Mouse (Mus musculus) right cerebral cortex, postnatal 36 days (tissue): ENCODE results near the gene Klk9.
A peak's percentile ranks its signal among the peaks of the same experiment; 100 is the strongest.

ENCODE experiments used
- DNase-seq, 2 experiments: peaks; one replicate each; pipeline ENCODE4 v3.0.0; 2022; ENCODE audit warnings: low spot score in 2 of 2, mixed read lengths in 1 of 2

Klk9 gene

DNA sequence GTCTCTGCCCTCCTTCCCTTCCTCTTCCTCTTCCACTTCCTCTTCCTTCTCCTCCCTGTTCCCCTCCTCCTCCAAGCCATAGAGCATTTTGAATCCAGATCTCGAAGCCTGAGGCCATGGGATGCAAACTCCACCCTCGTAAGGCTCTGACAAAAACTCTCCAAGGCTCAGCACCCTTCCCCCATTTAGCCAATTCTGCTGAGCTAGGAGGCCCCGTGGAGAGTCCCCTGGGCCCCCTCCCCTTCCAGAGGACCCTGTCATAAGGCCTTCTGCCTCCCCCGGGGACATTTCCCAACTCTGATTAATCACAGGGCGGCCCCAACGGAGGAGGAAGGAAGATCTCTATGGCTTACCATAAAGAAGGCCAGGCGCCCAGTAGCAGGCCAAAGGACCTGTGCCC, at the start of gene Klk9:
Klk9 (plus strand) TSS at position 301 of the 400 bp plus-strand sequence.
- no peak for DNase-seq

DNA sequence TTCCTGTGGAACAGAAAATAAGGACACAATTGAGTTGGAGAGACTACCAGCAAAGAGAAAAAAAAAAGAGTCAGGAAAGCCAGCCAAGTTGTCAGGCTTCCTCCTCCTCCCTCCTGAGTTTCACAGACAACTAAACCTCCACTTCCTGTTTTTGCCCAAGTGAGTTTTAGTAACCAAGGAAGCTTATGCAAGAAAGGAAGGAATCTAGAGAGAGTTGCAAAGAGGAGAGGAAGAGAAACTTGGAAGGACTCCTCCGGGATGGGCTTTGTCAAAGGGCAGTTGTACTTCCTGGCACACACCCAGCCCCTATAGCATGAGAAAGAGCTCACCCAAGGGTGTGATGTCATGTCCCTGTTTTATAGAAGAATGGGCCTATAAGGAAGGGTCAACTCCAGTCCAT, 43.9 kb upstream of the Klk9 start:
- DNase-seq: peak in 1 of 2 experiments; percentile 12

DNA sequence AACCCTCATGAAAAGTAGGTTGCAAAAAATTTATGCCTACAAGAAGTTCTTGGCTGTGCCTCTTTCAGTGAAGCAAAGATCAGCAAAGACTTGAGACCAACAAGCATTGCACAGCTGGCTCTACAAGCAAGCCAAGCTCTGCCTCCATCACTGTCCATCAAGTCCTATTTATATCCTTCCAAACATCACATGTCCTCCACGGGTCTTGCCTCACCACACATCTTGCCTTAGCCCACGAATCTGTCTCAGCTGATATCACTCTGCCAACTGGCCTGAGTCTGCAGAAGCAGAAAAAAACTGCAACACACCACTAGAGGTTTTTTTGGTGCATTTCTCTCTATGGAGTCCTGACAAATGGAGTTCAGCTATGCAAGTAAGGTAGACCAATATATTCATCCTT, 38.9 kb upstream of the Klk9 start:
- no peak for DNase-seq

DNA sequence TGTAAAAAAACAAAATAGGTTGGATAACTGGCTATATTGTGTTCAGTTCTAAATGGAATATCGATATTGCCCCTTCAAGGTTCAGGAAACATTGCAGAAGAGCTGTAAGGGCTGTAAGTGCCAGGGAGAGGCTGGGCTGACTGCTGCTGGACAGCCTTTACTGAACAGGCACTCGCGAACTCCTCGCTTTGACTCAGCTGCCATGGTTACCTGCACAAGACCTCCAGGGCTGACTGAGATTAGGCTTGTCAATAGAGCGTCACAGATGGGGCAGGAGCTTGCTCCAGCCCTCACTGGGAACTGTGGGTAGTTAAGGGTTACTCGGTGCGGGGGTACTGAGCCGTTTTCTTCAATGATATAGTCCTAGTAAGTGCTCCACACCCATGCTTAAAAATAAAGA, 25.2 kb upstream of the Klk9 start:
- no peak for DNase-seq

DNA sequence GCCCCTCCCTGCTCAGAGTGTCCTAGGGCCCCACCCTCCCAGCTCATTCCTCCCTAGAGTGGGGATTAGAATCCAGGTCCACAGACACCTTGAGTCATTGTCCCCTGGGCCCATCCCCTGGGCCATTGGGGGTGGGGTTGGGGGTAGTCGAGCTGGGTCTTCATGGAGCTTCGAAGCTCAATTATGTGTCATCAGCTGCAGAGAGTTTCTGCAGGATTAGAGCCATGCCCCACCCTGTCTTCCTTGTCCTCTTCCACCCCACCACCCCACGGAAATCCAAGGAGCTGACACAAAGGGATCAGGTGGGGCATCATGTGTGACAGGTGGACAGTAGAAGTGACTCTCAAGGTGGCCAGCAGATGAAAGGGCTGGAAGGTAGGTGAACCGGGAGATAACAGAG, 23.1 kb upstream of the Klk9 start, which contains the start of gene Klk12:
Klk12 (plus strand) TSS at position 301 of the 400 bp plus-strand sequence.
- no peak for DNase-seq

DNA sequence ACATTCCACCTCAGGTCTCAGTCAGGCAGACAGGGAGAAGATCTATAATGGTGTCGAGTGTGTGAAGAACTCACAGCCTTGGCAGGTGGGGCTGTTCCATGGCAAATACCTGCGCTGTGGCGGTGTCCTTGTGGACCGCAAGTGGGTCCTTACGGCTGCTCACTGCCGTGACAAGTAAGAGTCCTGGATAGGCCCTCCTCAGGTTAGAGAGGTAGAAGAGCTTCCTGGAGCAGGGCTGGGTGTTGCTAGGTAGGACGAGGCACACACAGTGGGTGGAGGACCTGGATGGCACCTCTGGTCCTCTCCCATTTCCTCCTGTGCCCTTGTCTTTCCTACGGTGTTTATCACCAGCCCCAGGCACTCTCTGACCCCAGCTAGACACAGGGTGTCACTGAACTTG, 22.1 kb upstream of the Klk9 start:
- DNase-seq: no peak

DNA sequence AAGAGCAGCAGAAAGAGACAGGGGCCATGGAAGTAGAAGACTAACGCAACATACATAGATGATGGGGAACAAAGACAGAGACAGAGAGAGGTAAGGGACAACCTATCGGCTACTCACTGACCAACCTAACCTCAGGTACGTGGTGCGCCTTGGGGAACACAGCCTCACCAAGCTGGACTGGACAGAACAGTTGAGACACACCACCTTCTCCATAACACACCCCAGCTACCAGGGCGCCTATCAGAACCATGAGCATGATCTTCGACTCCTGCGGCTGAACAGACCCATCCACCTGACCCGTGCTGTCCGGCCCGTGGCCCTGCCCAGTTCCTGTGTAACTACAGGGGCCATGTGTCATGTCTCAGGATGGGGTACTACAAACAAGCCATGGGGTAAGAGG, 21.0 kb upstream of the Klk9 start:
- no peak for DNase-seq

DNA sequence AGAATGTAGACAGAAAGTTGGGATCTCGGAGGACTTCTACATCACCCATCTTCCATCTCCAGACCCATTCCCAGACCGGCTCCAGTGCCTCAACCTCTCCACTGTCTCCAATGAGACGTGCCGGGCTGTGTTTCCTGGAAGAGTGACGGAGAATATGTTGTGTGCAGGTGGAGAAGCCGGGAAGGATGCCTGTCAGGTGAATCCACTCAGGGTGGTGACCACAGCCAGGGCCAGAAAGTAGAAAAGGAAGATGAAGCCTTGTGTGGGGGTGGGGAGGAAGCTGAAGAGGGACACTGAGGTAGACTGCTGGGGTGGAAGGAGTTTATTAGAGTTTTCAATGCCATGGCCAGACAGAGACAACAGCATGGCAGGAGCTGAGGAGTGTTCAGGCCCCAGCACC, 19.8 kb upstream of the Klk9 start:
- DNase-seq: no peak

DNA sequence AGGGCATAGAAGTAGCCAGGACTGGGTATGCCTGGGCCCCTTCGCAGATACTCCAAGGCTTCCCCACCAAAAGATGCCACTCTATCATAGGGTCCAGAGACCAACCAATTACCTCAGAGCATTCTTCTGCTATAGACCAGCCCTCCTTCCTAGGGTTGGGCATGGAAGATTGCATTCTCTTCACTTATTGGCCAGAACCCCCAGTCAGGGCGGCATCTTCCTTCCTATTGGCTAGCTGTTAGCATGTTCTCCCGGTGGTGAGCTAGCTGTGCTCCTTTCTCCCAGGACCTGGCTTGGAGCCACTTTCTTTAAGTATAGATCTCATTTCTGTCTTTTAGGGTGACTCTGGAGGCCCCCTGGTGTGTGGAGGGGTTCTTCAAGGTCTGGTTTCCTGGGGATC, 18.8 kb upstream of the Klk9 start:
- no peak for DNase-seq

DNA sequence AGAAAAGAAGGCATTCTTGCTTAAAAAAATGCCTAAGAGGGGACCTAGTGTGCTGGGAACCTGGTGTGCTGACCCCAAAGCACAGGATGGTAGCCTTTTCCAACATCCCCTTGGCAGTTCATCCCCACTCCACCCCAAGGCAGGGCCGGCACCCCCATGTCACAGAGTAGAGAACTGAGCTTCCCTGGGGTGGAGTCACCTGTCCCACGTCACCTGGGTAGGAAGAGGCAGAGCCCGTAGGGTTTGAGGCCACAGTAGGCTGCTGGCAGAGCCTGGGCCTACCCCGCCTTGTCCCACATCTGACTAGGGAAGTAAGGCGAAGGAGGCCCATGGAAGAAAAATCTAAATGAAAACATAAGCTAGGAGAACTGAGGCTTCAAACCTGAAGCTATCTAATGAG, 17.3 kb upstream of the Klk9 start, which contains the start of gene Klk11:
Klk11 (plus strand) TSS at position 241 of the 400 bp plus-strand sequence.
- DNase-seq: no peak

DNA sequence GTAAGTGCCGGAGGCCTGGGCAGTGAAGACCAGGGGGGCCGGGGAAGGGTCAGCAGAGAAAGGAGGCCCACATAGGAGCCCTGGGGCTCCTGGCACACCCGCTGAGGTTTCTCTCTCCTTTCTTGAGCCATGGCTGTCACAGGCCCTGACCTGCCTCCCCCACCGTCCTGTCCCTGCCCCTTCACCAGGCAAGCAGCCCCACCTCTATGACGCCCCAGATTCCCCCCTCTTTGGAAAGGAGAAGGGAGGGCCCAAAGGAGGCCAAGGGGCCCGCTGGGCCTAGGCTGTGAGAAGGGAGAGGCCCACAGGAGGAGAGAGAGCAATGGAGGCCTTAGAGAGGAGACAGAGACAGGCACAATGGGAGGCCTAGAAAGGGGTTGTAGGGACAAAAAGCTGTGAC, 16.9 kb upstream of the Klk9 start:
- no peak for DNase-seq

DNA sequence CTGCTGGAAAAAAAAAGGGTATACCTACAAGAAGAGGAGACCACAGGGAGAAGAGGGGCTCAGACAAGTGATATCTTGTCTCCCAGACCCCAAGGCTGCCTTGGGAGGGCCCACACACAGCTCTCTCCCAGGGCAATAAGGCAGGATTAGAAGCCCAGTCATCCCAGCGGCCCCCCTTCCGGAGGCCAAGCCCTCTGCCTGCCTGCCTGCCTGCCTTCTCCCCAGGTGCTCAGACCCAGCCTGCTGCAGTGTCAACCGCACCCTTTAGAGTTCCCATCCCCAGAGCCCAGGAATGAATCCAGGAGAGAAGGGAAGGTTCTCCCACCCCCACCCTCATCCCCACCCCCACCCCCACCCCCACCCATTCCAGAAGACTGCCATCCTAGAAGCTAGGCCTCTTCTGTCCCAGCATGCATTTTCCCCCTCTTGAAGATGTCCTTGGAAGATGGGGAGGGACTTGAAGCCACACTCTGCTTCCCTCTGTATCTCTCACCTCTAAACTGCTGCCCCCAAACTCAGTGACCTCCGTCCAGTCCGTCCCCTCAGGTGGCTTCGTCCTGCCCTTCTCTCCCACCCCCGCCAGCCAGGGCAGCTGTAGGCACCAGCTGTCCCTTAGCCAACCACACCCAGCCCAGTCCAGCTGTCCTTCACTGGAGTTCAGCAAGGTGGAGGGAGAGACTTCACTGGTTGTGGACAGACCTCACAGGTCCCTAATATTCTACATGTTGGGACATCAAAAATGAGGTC, 16.2 kb upstream of the Klk9 start:
- DNase-seq: no peak

DNA sequence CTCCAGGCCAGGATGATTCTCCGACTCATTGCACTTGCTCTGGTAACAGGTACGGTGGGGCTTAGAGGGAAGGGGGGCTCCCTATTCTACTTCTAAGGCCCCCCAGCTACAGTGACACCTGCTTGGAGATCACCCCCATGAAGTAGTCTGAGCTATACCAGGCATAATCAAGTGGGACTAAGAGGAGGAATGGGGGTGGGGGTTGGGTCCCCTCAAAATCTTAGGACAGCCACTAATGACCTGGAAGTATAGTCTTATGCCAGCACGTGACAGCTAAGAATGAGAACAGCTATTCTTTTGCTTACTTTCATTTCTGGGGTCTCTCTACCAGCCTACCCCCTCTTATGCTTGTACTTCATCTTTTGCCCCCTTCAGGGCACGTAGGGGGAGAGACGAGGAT, 15.2 kb upstream of the Klk9 start:
- DNase-seq: no peak

DNA sequence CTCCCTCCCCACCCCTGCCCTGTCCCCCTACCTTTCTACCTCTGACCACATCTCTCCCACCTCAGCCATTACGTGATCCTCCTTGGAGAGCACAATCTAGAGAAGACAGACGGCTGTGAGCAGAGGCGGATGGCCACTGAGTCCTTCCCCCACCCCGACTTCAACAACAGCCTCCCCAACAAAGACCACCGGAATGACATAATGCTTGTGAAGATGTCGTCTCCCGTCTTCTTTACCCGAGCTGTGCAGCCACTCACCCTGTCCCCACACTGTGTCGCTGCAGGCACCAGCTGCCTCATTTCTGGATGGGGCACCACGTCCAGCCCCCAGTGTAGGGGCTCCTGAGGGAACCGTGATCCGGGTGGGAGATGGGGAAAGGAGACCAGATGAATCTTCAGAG, 14.3 kb upstream of the Klk9 start:
- no peak for DNase-seq

DNA sequence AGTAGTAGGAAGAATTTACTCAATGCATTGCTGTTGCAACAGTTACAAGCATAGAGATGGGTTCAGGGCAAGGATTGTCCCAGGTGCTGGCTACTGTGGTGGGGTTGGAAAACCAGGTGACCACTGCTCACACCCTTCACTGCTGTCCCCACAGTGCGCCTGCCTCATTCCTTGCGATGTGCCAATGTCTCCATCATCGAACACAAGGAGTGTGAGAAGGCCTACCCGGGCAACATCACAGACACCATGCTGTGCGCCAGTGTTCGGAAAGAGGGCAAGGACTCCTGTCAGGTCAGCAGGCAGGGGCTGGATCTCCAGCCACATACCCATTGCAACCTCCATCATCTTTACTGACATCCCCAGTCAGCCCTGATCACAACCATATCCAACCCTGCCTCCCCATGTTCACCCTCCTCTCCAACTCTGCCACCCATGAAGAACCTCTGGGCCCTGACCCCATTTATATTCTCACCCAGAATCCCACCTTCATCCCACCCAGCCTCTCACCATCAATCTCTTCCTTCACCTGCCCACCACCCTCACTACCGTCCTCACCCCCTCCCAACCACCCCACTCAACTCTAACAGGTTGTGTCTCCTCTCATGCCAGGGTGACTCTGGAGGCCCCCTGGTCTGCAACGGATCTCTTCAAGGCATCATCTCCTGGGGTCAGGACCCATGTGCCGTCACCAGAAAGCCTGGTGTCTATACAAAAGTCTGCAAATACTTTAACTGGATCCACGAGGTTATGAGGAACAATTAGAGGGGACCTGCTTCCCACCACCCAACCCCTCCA, 13.3 kb upstream of the Klk9 start:
- DNase-seq: no peak

DNA sequence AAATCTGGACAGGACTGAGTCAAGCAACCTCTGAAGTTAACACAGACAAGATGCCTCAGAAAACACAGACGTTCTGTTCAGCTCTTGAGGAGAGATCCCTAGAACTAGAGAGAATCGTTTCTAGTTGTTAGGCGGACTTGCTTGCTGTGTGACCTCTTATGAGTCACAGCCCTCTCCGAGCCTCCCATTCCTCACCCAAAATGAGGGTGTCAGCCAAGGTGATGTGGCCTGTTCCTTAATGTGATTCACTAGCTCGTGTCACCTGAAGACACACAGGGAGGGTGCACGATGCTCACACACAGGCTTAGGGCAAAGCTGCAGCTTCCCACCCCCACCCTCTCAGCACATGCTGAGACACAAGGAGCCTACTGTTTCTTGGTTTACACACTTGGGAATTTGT, 11.4 kb upstream of the Klk9 start:
- DNase-seq: no peak

DNA sequence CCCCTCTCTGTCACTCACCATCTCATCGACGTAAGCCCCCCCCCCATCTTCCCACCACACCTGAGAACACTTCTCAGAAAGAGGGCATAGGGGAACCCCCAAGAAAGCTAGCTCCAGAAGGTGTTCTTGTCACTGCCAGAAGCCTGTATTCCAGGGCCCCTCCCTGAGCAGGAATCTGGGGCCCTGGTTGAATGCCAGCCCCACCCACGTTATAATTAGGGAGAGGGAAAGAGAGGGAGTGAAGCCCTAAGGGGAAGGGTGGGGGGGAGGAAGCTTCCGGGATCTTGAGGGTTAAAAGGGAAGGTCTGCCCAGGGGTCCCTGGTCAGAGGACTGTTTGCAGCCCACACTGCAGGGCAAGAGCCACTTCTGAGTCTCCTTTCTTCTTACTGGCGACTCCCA, 10.9 kb upstream of the Klk9 start, which contains the start of gene Klk10:
Klk10 (plus strand) TSS at position 290 of the 400 bp plus-strand sequence.
- DNase-seq: no peak

DNA sequence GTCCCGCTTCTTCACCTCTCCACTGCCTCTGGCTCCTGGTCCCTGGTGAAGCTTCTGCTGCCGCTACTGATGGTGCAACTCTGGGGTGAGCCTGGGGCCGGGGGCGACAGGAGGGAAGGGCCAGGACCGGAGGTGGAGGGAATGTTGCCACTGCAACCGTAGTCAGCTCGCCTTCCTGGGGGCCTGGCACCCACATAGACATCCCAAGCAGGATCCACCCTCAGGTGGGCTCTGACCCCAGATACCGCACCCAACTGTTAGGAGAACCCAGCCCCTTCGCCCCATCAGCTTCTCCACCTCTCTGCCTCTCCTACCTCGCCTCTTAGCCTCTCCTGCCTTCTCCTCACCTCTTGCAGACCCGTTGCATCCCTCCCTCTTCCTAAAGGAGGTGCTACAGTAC, 10.2 kb upstream of the Klk9 start:
- no peak for DNase-seq

DNA sequence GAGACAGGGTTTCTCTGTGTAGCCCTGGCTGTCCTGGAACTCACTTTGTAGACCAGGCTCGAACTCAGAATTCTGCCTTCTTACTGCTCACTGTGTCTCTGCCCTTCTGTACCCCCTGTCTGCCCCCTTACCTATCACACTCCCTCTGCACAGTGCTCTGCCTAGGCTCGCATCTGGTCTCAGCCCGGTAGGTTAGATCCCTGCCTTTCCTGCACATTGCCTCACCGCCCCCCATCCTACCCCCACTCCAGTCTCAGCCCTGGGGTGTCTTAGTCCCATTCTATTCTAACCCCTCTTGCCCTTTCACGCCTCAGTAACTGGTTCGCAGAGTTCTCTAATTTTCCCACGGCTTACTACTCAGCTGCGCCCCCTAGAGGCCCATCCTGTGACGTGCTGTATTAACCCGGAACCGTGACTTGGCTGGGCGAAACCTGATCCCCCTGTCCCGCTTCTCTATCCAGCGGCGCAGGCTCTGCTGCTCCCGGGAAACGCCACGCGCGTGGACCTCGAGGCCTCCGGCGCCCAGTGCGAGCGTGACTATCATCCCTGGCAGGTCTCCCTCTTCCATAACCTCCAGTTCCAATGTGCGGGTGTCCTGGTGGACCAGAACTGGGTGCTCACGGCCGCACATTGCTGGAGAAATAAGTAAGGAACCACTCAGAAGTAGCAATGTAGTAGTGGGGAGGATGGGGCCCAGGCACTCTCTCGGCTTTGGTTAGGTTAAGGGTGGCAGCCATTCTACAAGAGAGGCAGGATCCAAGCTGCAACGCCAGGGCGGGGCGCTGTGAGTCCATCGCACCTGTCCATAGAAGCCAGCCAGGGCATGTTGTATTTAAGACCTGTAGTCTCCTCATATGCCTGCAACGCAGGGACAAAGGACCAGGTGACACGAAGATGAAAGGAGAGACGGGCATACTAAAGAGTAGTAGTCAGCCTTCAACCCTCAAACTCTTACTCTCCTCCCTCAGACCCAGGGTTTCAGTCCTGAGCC, 9.1 kb upstream of the Klk9 start:
- peak in 1 of 2 experiments; percentile 30 for DNase-seq

DNA sequence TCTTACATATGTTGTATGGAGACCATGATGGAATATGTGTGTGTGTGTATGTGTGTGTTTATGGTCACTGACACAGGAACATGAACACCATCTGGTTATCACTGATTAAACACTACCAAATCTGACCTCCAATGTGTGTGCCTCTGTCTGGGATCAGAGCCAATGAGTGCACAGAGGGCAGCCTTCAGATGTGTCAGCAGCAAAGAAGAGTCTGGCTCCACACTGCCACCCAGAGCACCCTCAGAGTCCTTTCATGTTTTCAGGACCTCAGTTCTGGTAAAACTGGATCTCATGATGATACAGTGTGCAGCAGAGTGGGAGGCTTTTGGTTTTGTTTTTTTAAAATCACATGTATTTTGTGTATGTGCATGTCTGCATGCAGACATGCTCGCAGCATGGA, 6.4 kb upstream of the Klk9 start:
- DNase-seq: no peak

DNA sequence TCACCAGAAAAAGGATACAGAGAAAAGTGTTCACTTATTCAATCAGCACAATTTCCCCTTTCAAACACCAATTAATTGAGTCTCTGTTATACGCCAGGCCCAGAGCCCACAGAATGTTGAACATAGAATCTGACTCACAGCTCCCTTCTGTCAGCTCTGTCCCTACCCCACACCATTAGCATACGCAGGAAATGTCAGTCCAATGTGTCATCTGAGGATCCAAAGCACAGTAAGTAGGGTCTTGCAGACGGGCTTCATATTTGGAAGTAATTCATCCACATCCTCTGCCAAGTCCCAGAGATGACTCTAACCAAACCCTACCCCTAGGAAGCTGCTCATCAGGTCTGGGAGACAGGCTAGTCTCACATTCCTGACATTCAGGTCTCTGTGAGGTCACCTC, 3.6 kb upstream of the Klk9 start:
- DNase-seq: no peak

DNA sequence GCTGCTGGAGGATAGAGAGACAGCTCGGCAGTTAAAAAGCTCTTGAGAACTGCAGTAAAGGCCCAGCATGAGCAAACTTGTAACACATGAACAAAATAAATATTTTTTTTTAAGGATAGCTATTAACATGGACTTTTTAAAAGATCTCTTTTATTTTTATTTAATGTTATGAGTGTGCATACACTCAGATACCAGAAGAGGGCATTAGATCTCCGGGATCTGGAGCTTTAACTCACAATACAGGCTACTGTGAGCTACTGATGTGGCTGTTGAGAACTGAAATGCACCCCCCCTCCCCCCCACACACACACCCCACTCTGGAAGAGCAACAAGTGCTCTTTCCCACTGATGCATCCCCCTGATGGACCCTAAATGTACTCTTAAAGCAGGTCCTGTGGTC, 2.4 kb upstream of the Klk9 start:
- no peak for DNase-seq
